Mouse (Mus musculus): Measurements from ENCODE around the gene Il18.

Il18 gene

GRCm38 (mm10) chr9:50554241-50555093 lies at the start of gene Il18:
Il18 (plus strand) TSS chr9:50554827.
- DNase-seq (ENCODE audit: low read depth): peak; percentile 74

GRCm38 (mm10) chr9:50505405-50505804 lies 49.2 kb upstream of the Il18 start:
- DNase-seq (ENCODE audit: low read depth): no peak

- no peak for DNase-seq (ENCODE audit: low read depth)
These were observed 47.1 kb upstream of the Il18 start for GRCm38 (mm10) chr9:50507570-50507969.

- no peak for DNase-seq (ENCODE audit: low read depth)
These were observed 39.2 kb upstream of the Il18 start for GRCm38 (mm10) chr9:50515462-50515861.

- peak; percentile 62 for DNase-seq (ENCODE audit: low read depth)
These were observed 35.8 kb upstream of the Il18 start for GRCm38 (mm10) chr9:50518781-50519180.

GRCm38 (mm10) chr9:50520748-50521147 lies 33.9 kb upstream of the Il18 start:
- DNase-seq (ENCODE audit: low read depth): no peak

GRCm38 (mm10) chr9:50521562-50521961 lies 33.1 kb upstream of the Il18 start:
- no peak for DNase-seq (ENCODE audit: low read depth)

- DNase-seq (ENCODE audit: low read depth): no peak
These were observed 32.1 kb upstream of the Il18 start for GRCm38 (mm10) chr9:50522574-50522973.

GRCm38 (mm10) chr9:50524936-50525335 lies 29.7 kb upstream of the Il18 start:
- no peak for DNase-seq (ENCODE audit: low read depth)

- peak; percentile 36 for DNase-seq (ENCODE audit: low read depth)
These were observed 29.0 kb upstream of the Il18 start for GRCm38 (mm10) chr9:50525585-50525984.

GRCm38 (mm10) chr9:50527860-50528259 lies 26.8 kb upstream of the Il18 start:
- peak; percentile 78 for DNase-seq (ENCODE audit: low read depth)

- DNase-seq (ENCODE audit: low read depth): peak; percentile 99
These were observed 26.2 kb upstream of the Il18 start, which contains the start of gene Pts for GRCm38 (mm10) chr9:50528293-50528892. Pts (minus strand) TSS chr9:50528724.

- DNase-seq (ENCODE audit: low read depth): peak; percentile 75
These were observed 23.7 kb upstream of the Il18 start for GRCm38 (mm10) chr9:50530890-50531289.

GRCm38 (mm10) chr9:50533328-50533727 lies 21.3 kb upstream of the Il18 start:
- DNase-seq (ENCODE audit: low read depth): peak; percentile 77

- DNase-seq (ENCODE audit: low read depth): no peak
These were observed 20.8 kb upstream of the Il18 start for GRCm38 (mm10) chr9:50533791-50534190.

- no peak for DNase-seq (ENCODE audit: low read depth)
These were observed 18.7 kb upstream of the Il18 start for GRCm38 (mm10) chr9:50535930-50536329.

GRCm38 (mm10) chr9:50536603-50537135 lies 18.0 kb upstream of the Il18 start:
- peak; percentile 59 for DNase-seq (ENCODE audit: low read depth)

GRCm38 (mm10) chr9:50537295-50537694 lies 17.3 kb upstream of the Il18 start:
- peak; percentile 72 for DNase-seq (ENCODE audit: low read depth)

GRCm38 (mm10) chr9:50540170-50540569 lies 14.5 kb upstream of the Il18 start:
- no peak for DNase-seq (ENCODE audit: low read depth)

GRCm38 (mm10) chr9:50542401-50542800 lies 12.2 kb upstream of the Il18 start:
- DNase-seq (ENCODE audit: low read depth): no peak

GRCm38 (mm10) chr9:50547859-50548478 lies 6.7 kb upstream of the Il18 start:
- DNase-seq (ENCODE audit: low read depth): peak; percentile 77

- DNase-seq (ENCODE audit: low read depth): no peak
These were observed 5.7 kb upstream of the Il18 start for GRCm38 (mm10) chr9:50548936-50549335.

- DNase-seq (ENCODE audit: low read depth): no peak
These were observed 2.4 kb upstream of the Il18 start for GRCm38 (mm10) chr9:50552206-50552605.

Measured in induced T-regulatory cell, adult 2 months (primary cell).